Mouse (Mus musculus): ENCODE measurements around the gene Spryd3. TPM values are rescaled to one million over a fixed set of nuclear protein-coding genes. Genes with fewer than 3 reads are reported as not detected.

Spryd3 gene
- polyA plus RNA-seq, 1 experiment from 2014 or later = 93.5 TPM

- Histone ChIP-seq H3K9ac (no peak overlapping the region), H3K4me2 (no peak overlapping the region)
Observed at GRCm38 (mm10) chr15:102070476-102071467, 65.3 kb downstream of the Spryd3 start.

More at GRCm38 (mm10) chr15:102070476-102071467, 65.3 kb downstream of the Spryd3 start:
- H3K27ac ChIP-seq (replicated peaks) = no peak overlapping the region
- H3K4me3 ChIP-seq = no peak overlapping the region
- H3K9me3 ChIP-seq = no peaks in the 10 kb centered on the region
- ATAC-seq (ENCODE audit: low FRiP score, low read depth) = no peak
- peaks cover 16% of the 10 kb centered on the region for H3K27me3 ChIP-seq
- peaks cover 20% of the 10 kb centered on the region for H3K4me1 ChIP-seq (replicated peaks)
- WGBS = 78% methylated on average over 13 of the region's 13 CpGs
- no peaks in the 10 kb centered on the region for H3K36me3 ChIP-seq

Other genes starting within 250 kb of the Spryd3 start
- not detected in 2 replicates for gene Krt76, start 243.3 kb downstream of the Spryd3 start, polyA plus RNA-seq (2015; fragmentation: Nextera tagmentation; extraction: Ambion mirVana)
- 0.07 and 0.40 TPM in 2 replicates for gene Krt4, start 211.5 kb downstream of the Spryd3 start, polyA plus RNA-seq (2015; fragmentation: Nextera tagmentation; extraction: Ambion mirVana)
- gene Krt79, start 195.9 kb downstream of the Spryd3 start, polyA plus RNA-seq (2015; fragmentation: Nextera tagmentation; extraction: Ambion mirVana) = 0.41 and 0.70 TPM in 2 replicates
- not detected in 2 replicates for gene Krt78, start 181.9 kb downstream of the Spryd3 start, polyA plus RNA-seq (2015; fragmentation: Nextera tagmentation; extraction: Ambion mirVana)
- gene Krt8, start 131.8 kb downstream of the Spryd3 start, polyA plus RNA-seq (2015; fragmentation: Nextera tagmentation; extraction: Ambion mirVana) = 3.1 and 4.6 TPM in 2 replicates
- gene Krt18, start 108.1 kb downstream of the Spryd3 start, polyA plus RNA-seq (2015; fragmentation: Nextera tagmentation; extraction: Ambion mirVana) = 6.9 and 10.4 TPM in 2 replicates
- gene Eif4b, start 62.5 kb downstream of the Spryd3 start, polyA plus RNA-seq (2015; fragmentation: Nextera tagmentation; extraction: Ambion mirVana) = 77.1 and 79.3 TPM in 2 replicates
- 9.2 and 9.8 TPM in 2 replicates for gene Tns2, start 35.8 kb downstream of the Spryd3 start, polyA plus RNA-seq (2015; fragmentation: Nextera tagmentation; extraction: Ambion mirVana)
- gene Igfbp6, start 8.1 kb upstream of the Spryd3 start, polyA plus RNA-seq (2015; fragmentation: Nextera tagmentation; extraction: Ambion mirVana) = 3.3 and 5.6 TPM in 2 replicates
- 0.06 and 0.09 TPM in 2 replicates for gene Soat2, start 14.3 kb upstream of the Spryd3 start, polyA plus RNA-seq (2015; fragmentation: Nextera tagmentation; extraction: Ambion mirVana)
- 52.7 and 54.6 TPM in 2 replicates for gene Zfp740, start 67.0 kb upstream of the Spryd3 start, polyA plus RNA-seq (2015; fragmentation: Nextera tagmentation; extraction: Ambion mirVana)
- gene Csad, start 68.5 kb upstream of the Spryd3 start, polyA plus RNA-seq (2015; fragmentation: Nextera tagmentation; extraction: Ambion mirVana) = 39.2 and 40.1 TPM in 2 replicates
- gene Itgb7, start 95.7 kb upstream of the Spryd3 start, polyA plus RNA-seq (2015; fragmentation: Nextera tagmentation; extraction: Ambion mirVana) = 1.1 and 1.2 TPM in 2 replicates
- gene Rarg, start 121.3 kb upstream of the Spryd3 start, polyA plus RNA-seq (2015; fragmentation: Nextera tagmentation; extraction: Ambion mirVana) = 5.8 and 6.3 TPM in 2 replicates
- gene Gm9918, start 134.3 kb upstream of the Spryd3 start, polyA plus RNA-seq (2015; fragmentation: Nextera tagmentation; extraction: Ambion mirVana) = 0.06 and 0.07 TPM in 2 replicates
- 59.7 and 63.5 TPM in 2 replicates for gene Mfsd5, start 143.2 kb upstream of the Spryd3 start, polyA plus RNA-seq (2015; fragmentation: Nextera tagmentation; extraction: Ambion mirVana)
- 4.4 and 6.7 TPM in 2 replicates for gene Espl1, start 160.0 kb upstream of the Spryd3 start, polyA plus RNA-seq (2015; fragmentation: Nextera tagmentation; extraction: Ambion mirVana)
- gene Pfdn5, start 189.9 kb upstream of the Spryd3 start, polyA plus RNA-seq (2015; fragmentation: Nextera tagmentation; extraction: Ambion mirVana) = 460 and 473 TPM in 2 replicates
- 92.6 and 94.2 TPM in 2 replicates for gene Myg1, start 195.5 kb upstream of the Spryd3 start, polyA plus RNA-seq (2015; fragmentation: Nextera tagmentation; extraction: Ambion mirVana)
- 36.8 and 37.9 TPM in 2 replicates for gene Aaas, start 214.5 kb upstream of the Spryd3 start, polyA plus RNA-seq (2015; fragmentation: Nextera tagmentation; extraction: Ambion mirVana)
- 0.57 and 0.71 TPM in 2 replicates for gene Sp7, start 230.9 kb upstream of the Spryd3 start, polyA plus RNA-seq (2015; fragmentation: Nextera tagmentation; extraction: Ambion mirVana)

All from hindbrain, embryonic 15.5 days (tissue).